Comparison of ENCODE assay signal across 26 mouse cellular contexts in the genomic region with DNA sequence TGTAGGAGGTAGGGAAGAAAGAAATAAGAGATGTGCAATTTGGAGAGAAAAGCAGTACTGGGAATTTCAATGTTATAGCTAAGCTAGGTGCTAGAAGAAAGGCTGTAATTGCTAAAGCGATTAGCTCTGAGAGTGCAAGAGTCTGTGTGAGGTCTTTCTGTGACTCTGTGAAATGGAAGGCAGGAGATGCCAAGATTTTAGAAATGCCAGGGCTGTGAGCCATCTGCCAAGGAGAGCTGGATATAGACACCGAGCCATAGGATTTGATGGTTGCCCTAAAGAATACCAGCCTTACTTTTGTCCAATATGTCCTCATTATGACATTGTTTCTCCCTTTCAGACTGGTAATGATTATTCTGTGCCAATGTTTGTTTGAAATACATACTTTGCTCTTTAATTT.
DNase-seq lines count a peak whose midpoint lies in the region; ATAC-seq lines count a peak whose summit lies in the region.
"Had no signal": no experiment of that assay in that cellular context is flagged by ENCODE, and none has a peak within 500 bp of the region (broad histone marks: within the 10 kb centered on the region; RNA-seq: fewer than 3 reads in every experiment).

No protein-coding gene starts in this region.

- H3K27me3 ChIP-seq in forebrain, embryonic 14.5 days (replicated peaks; ENCODE audit: control insufficient read depth, insufficient read depth, low read length): no peaks in the 10 kb centered on the region
- no peaks in the 10 kb centered on the region for H3K27me3 ChIP-seq in forebrain, embryonic 12.5 days
- H3K27me3 ChIP-seq: embryonic facial prominence, embryonic 15.5 days; hindbrain, embryonic 13.5 days; liver, embryonic 12.5 days; megakaryocyte, embryonic 14.5 days; midbrain, embryonic 12.5 days had no signal

- no peaks in the 10 kb centered on the region for H3K9me3 ChIP-seq in forebrain, embryonic 14.5 days (replicated peaks; ENCODE audit: control insufficient read depth, low read length)
- H3K9me3 ChIP-seq in forebrain, embryonic 12.5 days: no peaks in the 10 kb centered on the region
- H3K9me3 ChIP-seq: embryonic facial prominence, embryonic 10.5 days; embryonic facial prominence, embryonic 15.5 days; hindbrain, embryonic 13.5 days; liver, embryonic 12.5 days; megakaryocyte, embryonic 14.5 days; midbrain, embryonic 12.5 days had no signal

- intact Hi-C loops in left cerebral cortex, postnatal 4 days (cut with DNase I): no loop called here
- intact Hi-C loops in left cerebral cortex, postnatal 36 days (cut with DNase I): no loop called here

- no peak overlapping the region for H3K9ac ChIP-seq in forebrain, embryonic 14.5 days (ENCODE audit: low read length)
- no peak overlapping the region for H3K9ac ChIP-seq in forebrain, embryonic 12.5 days
- H3K9ac ChIP-seq: embryonic facial prominence, embryonic 15.5 days; hindbrain, embryonic 13.5 days; liver, embryonic 12.5 days; midbrain, embryonic 12.5 days had no signal

- no peaks in the 10 kb centered on the region for H3K36me3 ChIP-seq in forebrain, embryonic 14.5 days (ENCODE audit: control insufficient read depth, insufficient read depth, low read length)
- H3K36me3 ChIP-seq in forebrain, embryonic 12.5 days (replicated peaks): no peaks in the 10 kb centered on the region
- H3K36me3 ChIP-seq: embryonic facial prominence, embryonic 10.5 days; embryonic facial prominence, embryonic 15.5 days; hindbrain, embryonic 13.5 days; liver, embryonic 12.5 days; midbrain, embryonic 12.5 days had no signal

- ATAC-seq in forebrain, embryonic 14.5 days: no peak
- no peak for ATAC-seq in forebrain, embryonic 12.5 days (ENCODE audit: low FRiP score)
- ATAC-seq: intestine, postnatal 0 days; liver, embryonic 12.5 days; lung, postnatal 0 days had no signal

- no peaks in the 10 kb centered on the region for H3K4me1 ChIP-seq in forebrain, embryonic 14.5 days (ENCODE audit: control insufficient read depth, insufficient read depth, low read length)
- H3K4me1 ChIP-seq in forebrain, embryonic 12.5 days: no peaks in the 10 kb centered on the region
- H3K4me1 ChIP-seq: embryonic facial prominence, embryonic 10.5 days; embryonic facial prominence, embryonic 15.5 days; hindbrain, embryonic 13.5 days; liver, embryonic 12.5 days; megakaryocyte, embryonic 14.5 days; midbrain, embryonic 12.5 days had no signal

- DNase-seq in cerebellum, postnatal 10 days: peak; percentile 77 to 79
- no peak for DNase-seq in cerebellum, adult 11-12 months
- peak; percentile 45 for DNase-seq in forebrain, embryonic 14.5 days (ENCODE audit: low spot score)
- peak; percentile 47 for DNase-seq in left cerebral cortex, postnatal 4 days
- DNase-seq in left cerebral cortex, postnatal 36 days (ENCODE audit: low spot score in 2 of 2): no peak
- no peak for DNase-seq in layer of hippocampus, postnatal 25 days (ENCODE audit: extremely low spot score in 1 of 2, low spot score in 1 of 2)
- DNase-seq: gastrocnemius, postnatal 36 days; heart, adult 18-20 months; heart, postnatal 36 days; kidney, adult 9 months; kidney, postnatal 10 days; lung, adult 18-20 months; lung, postnatal 4 days; thymus, adult 2 months; thymus, postnatal 36 days had no signal

- 70% methylated on average over 2 of the region's 2 CpGs for WGBS in forebrain, embryonic 14.5 days
- 88% methylated on average over 2 of the region's 2 CpGs for WGBS in forebrain, embryonic 12.5 days

- H3K4me2 ChIP-seq in forebrain, embryonic 14.5 days (ENCODE audit: low read length): no peak overlapping the region
- H3K4me2 ChIP-seq in forebrain, embryonic 12.5 days: no peak overlapping the region
- H3K4me2 ChIP-seq: embryonic facial prominence, embryonic 15.5 days; heart, embryonic 11.5 days; hindbrain, embryonic 13.5 days; liver, embryonic 12.5 days; midbrain, embryonic 12.5 days had no signal

- no peak overlapping the region for H3K4me3 ChIP-seq in forebrain, embryonic 14.5 days (ENCODE audit: low read depth, low read length)
- no peak overlapping the region for H3K4me3 ChIP-seq in forebrain, embryonic 12.5 days (replicated peaks)
- H3K4me3 ChIP-seq: embryonic facial prominence, embryonic 10.5 days; embryonic facial prominence, embryonic 15.5 days; hindbrain, embryonic 13.5 days; left cerebral cortex, adult 2 months; liver, embryonic 12.5 days; megakaryocyte, embryonic 14.5 days; midbrain, embryonic 12.5 days had no signal

- H3K27ac ChIP-seq in forebrain, embryonic 14.5 days (ENCODE audit: low read depth, low read length): no peak overlapping the region
- no peak overlapping the region for H3K27ac ChIP-seq in forebrain, embryonic 12.5 days
- H3K27ac ChIP-seq: embryonic facial prominence, embryonic 10.5 days; embryonic facial prominence, embryonic 15.5 days; hindbrain, embryonic 13.5 days; left cerebral cortex, adult 2 months; liver, embryonic 12.5 days; midbrain, embryonic 12.5 days had no signal

Comparison
In these comparisons a context has a peak if more than half of its experiments do, and no peak if none do; other contexts are left out.
1. DNase-seq: peak in cerebellum, postnatal 10 days (2 of 2), forebrain, embryonic 14.5 days (single experiment) and left cerebral cortex, postnatal 4 days (single experiment); none in cerebellum, adult 11-12 months (single experiment), left cerebral cortex, postnatal 36 days (0 of 2) and layer of hippocampus, postnatal 25 days (0 of 2).